Mouse (Mus musculus) MEL (cell line): ENCODE data around the gene Raph1. TPM values are rescaled to one million over a fixed set of nuclear protein-coding genes. Genes with fewer than 3 reads are reported as not detected.
"Not testable (repeated sequence)": the region's sequence is repeated elsewhere in the genome, so short reads cannot be mapped to it uniquely, and the experiment has no call there.

Source experiments
- DNase-seq: peaks from one replicate; pipeline ENCODE4 v3.0.0; 2011; ENCODE audit warnings: low read depth, low spot score
- H3K27ac ChIP-seq: 2 replicates; pipeline ENCODE4 v1.5.1; 2012; ENCODE audit warnings: low read depth, mild to moderate bottlenecking, control low read depth, low read length, moderate library complexity; ENCODE audit not compliant: control insufficient read depth
- H3K27me3 ChIP-seq, 2 experiments: fragments of 150-350 bp in 1 of 2; sonication (generic) in 1 of 2; 2 replicates each; pipeline ENCODE4 v1.6.1; 2012; ENCODE audit warnings: low read length in 2 of 2, mild to moderate bottlenecking in 2 of 2, improper control_type of control experiment in 1 of 2, moderate library complexity in 1 of 2; ENCODE audit not compliant: insufficient read depth in 2 of 2, control insufficient read depth in 1 of 2
- H3K36me3 ChIP-seq, 2 experiments: 2 replicates each; pipeline ENCODE4 v1.6.1; 2012 to 2014; ENCODE audit warnings: low read length in 2 of 2, improper control_type of control experiment in 1 of 2, inconsistent platforms in 1 of 2, mild to moderate bottlenecking in 1 of 2; ENCODE audit not compliant: insufficient read depth in 2 of 2, control insufficient read depth in 1 of 2
- H3K4me1 ChIP-seq, 2 experiments: fragments of 150-350 bp in 1 of 2; sonication (generic) in 1 of 2; 2 replicates each; pipeline ENCODE4 v1.6.1; 2012; ENCODE audit warnings: low read length in 2 of 2, improper control_type of control experiment in 1 of 2, mild to moderate bottlenecking in 1 of 2; ENCODE audit not compliant: insufficient read depth in 2 of 2, control insufficient read depth in 1 of 2
- H3K4me3 ChIP-seq, 2 experiments: fragments of 150-350 bp in 1 of 2; sonication (generic) in 1 of 2; 2 replicates each; pipeline ENCODE4 v1.5.1; 2012; ENCODE audit warnings: low read depth in 2 of 2, low read length in 2 of 2, mild to moderate bottlenecking in 2 of 2, moderate library complexity in 2 of 2, control low read depth in 1 of 2, improper control_type of control experiment in 1 of 2; ENCODE audit not compliant: control insufficient read depth in 1 of 2, insufficient read depth in 1 of 2
- H3K79me2 ChIP-seq: 2 replicates; pipeline ENCODE4 v1.6.1; 2012; ENCODE audit warnings: mild to moderate bottlenecking, low read length, moderate library complexity; ENCODE audit not compliant: control insufficient read depth, poor library complexity, insufficient read depth
- H3K9ac ChIP-seq: 2 replicates; pipeline ENCODE4 v1.6.1; 2012; ENCODE audit warnings: low read depth, mild to moderate bottlenecking, control low read depth, low read length, moderate library complexity; ENCODE audit not compliant: control insufficient read depth, poor library complexity, severe bottlenecking
- H3K9me3 ChIP-seq: fragments of 150-350 bp; sonication (generic); replicated peaks from 2 replicates; pipeline ENCODE4 v1.6.1; 2012; ENCODE audit warnings: mild to moderate bottlenecking, low read length, improper control_type of control experiment, moderate library complexity; ENCODE audit not compliant: insufficient read depth
- BHLHE40 ChIP-seq: IDR thresholded peaks from 2 replicates; pipeline ENCODE4 v1.6.1; 2012; ENCODE audit warnings: low read depth, mild to moderate bottlenecking, inconsistent platforms, low read length, improper control_type of control experiment, borderline replicate concordance
- CTCF ChIP-seq, 3 experiments: IDR thresholded peaks in 2 of 3; conservative IDR thresholded peaks in 1 of 3; 2 replicates each; pipeline ENCODE4 v1.5.1; 2011 to 2012; ENCODE audit warnings: low read length in 3 of 3, low read depth in 2 of 3, mild to moderate bottlenecking in 2 of 3, improper control_type of control experiment in 1 of 3, inconsistent platforms in 1 of 3, mixed read lengths in 1 of 3, moderate library complexity in 1 of 3; ENCODE audit not compliant: control insufficient read depth in 1 of 3, insufficient read depth in 1 of 3, poor library complexity in 1 of 3, severe bottlenecking in 1 of 3
- GABPA ChIP-seq: IDR thresholded peaks from 2 replicates; pipeline ENCODE4 v1.6.1; 2012; ENCODE audit warnings: low read depth, mild to moderate bottlenecking, inconsistent platforms, low read length, improper control_type of control experiment, moderate library complexity
- GATA1 ChIP-seq: IDR thresholded peaks from 2 replicates; pipeline ENCODE4 v1.6.1; 2011; ENCODE audit warnings: low read depth, low read length, improper control_type of control experiment
- HCFC1 ChIP-seq: IDR thresholded peaks from 2 replicates; pipeline ENCODE4 v1.6.1; 2012; ENCODE audit warnings: low read depth, mild to moderate bottlenecking, inconsistent platforms, low read length, improper control_type of control experiment, moderate library complexity
- MXI1 ChIP-seq: IDR thresholded peaks from 2 replicates; pipeline ENCODE4 v1.6.1; 2011; ENCODE audit warnings: mild to moderate bottlenecking, low read depth, low read length, improper control_type of control experiment
- MYC ChIP-seq: IDR thresholded peaks from 2 replicates; pipeline ENCODE4 v1.6.1; 2011; ENCODE audit warnings: low read depth, mild to moderate bottlenecking, low read length, improper control_type of control experiment, moderate library complexity
- NELFE ChIP-seq: IDR thresholded peaks from 2 replicates; pipeline ENCODE4 v1.6.1; 2011; ENCODE audit warnings: low read depth, low read length, improper control_type of control experiment
- NRF1 ChIP-seq: IDR thresholded peaks from 2 replicates; pipeline ENCODE4 v1.6.1; 2014; ENCODE audit warnings: low read depth, mild to moderate bottlenecking, inconsistent platforms, low read length, improper control_type of control experiment, moderate library complexity; ENCODE audit not compliant: poor library complexity, insufficient read depth, severe bottlenecking
- POLR2A ChIP-seq, 2 experiments: IDR thresholded peaks; 2 replicates each; pipeline ENCODE4 v1.6.1; 2011 to 2012; ENCODE audit warnings: low read length in 2 of 2, mild to moderate bottlenecking in 2 of 2, control low read depth in 1 of 2, improper control_type of control experiment in 1 of 2, low read depth in 1 of 2, moderate library complexity in 1 of 2; ENCODE audit not compliant: control insufficient read depth in 1 of 2, insufficient read depth in 1 of 2, poor library complexity in 1 of 2
- POLR2AphosphoS5 ChIP-seq: IDR thresholded peaks from 2 replicates; pipeline ENCODE4 v1.6.1; 2012; ENCODE audit warnings: low read depth, borderline replicate concordance, mild to moderate bottlenecking, inconsistent platforms, low read length, moderate library complexity, mixed read lengths
- RAD21 ChIP-seq: IDR thresholded peaks from 2 replicates; pipeline ENCODE4 v1.6.1; 2011; ENCODE audit warnings: mild to moderate bottlenecking, low read depth, low read length, improper control_type of control experiment
- RCOR1 ChIP-seq: IDR thresholded peaks from 2 replicates; pipeline ENCODE4 v1.6.1; 2012; ENCODE audit warnings: low read depth, mild to moderate bottlenecking, inconsistent platforms, low read length, improper control_type of control experiment
- TBP ChIP-seq: IDR thresholded peaks from 2 replicates; pipeline ENCODE4 v1.8.0; 2011; ENCODE audit warnings: low read depth, low read length, improper control_type of control experiment
- TCF12 ChIP-seq: IDR thresholded peaks from 2 replicates; pipeline ENCODE4 v1.6.1; 2014; ENCODE audit warnings: low read depth, mild to moderate bottlenecking, inconsistent platforms, low read length, improper control_type of control experiment, moderate library complexity
- ZNF384 ChIP-seq: IDR thresholded peaks from 2 replicates; pipeline ENCODE4 v1.6.1; 2012; ENCODE audit warnings: low read depth, mild to moderate bottlenecking, inconsistent platforms, low read length, improper control_type of control experiment
- polyA plus RNA-seq, 2 experiments: library from polyadenylated mRNA; stranded (reverse) in 1 of 2; unstranded in 1 of 2; fragments of >175 nt in 1 of 2; fragments of >200 nt in 1 of 2; gene quantifications; 2 replicates each; pipeline versions ENCODE4 v1.2.1 to v1.2.4; 2012; ENCODE audit warnings: low replicate concordance in 2 of 2, low read depth in 1 of 2; ENCODE audit not compliant: insufficient read length in 2 of 2, insufficient read depth in 1 of 2, missing spikeins in 1 of 2
- total RNA-seq: library from RNA; depleted of rRNA; stranded (reverse); fragments of 300-350 nt; gene quantifications from 2 replicates; pipeline ENCODE4 v1.2.3, GENCODE M21; 2012; rRNA removed

The Raph1 gene
- total and polyA plus RNA-seq, 3 experiments = 0.42 to 0.67 TPM; not detected in 1

DNA sequence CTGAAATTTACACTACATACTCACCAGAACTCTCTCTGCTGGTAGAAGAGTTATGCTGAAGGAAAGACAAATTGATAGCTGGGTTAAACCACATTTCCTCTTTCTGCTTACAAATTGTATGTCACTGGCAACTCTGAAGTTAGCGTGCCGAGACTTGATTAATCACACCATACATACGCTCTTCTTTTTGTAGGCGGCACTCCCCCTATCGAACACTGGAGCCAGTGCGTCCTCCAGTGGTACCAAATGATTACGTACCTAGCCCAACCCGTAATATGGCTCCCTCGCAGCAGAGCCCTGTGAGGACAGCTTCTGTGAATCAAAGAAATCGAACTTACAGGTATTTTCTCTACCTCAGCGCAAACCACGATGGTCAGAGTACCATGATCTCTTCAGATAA, 119.8 kb downstream of the Raph1 start:
- H3K4me1 ChIP-seq = no peaks in the 10 kb centered on the region
- no peaks in the 10 kb centered on the region for H3K79me2 ChIP-seq
- no peak overlapping the region for H3K27ac ChIP-seq
- no peaks in the 10 kb centered on the region for H3K27me3 ChIP-seq
- DNase-seq = no peak
- H3K4me3 ChIP-seq = no peak overlapping the region
- H3K9me3 ChIP-seq = no peaks in the 10 kb centered on the region
- H3K9ac ChIP-seq = no peak overlapping the region
- peaks cover 0 to 5% of the 10 kb centered on the region in 2 experiments for H3K36me3 ChIP-seq
- TF ChIP-seq NELFE (no peak), POLR2AphosphoS5 (no peak), TCF12 (no peak), BHLHE40 (no peak), MXI1 (no peak), HCFC1 (no peak), MYC (no peak), RCOR1 (no peak), TBP (no peak), GABPA (no peak), GATA1 (no peak), POLR2A (IDR thresholded peaks at IDR 0.05; ENCODE audit: control insufficient read depth in 1 of 2, insufficient read depth in 1 of 2, low read depth in 1 of 2, low read length in 2 of 2, poor library complexity in 1 of 2) (no peak), NRF1 (no peak)

DNA sequence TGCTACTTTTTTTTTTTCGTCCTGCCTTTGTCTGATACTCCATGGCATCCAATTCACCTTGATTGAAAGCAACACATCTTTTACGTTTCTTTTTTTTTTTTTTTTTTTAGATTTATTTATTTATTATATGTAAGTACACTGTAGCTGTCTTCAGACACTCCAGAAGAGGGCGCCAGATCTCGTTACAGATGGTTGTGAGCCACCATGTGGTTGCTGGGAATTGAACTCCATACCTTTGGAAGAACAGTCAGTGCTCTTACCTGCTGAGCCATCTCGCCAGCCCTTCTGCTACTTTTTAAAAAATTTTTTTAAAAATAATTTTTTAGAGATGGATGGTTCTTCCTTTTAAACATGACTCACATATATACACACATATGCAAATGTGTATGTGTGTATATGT, 125.5 kb downstream of the Raph1 start:
- H3K9ac ChIP-seq, H3K4me3 ChIP-seq, DNase-seq, H3K9me3 ChIP-seq, H3K27ac ChIP-seq, H3K79me2 ChIP-seq, H3K4me1 ChIP-seq, H3K36me3 ChIP-seq, H3K27me3 ChIP-seq: not testable (repeated sequence)
- 0 out of 2 replicates have a peak, but pooled peaks have one; percentile 30 for TF ChIP-seq MYC
- peak in 2 of 3 experiments; percentile 11 to 12; a peak in 1 of 6 replicates for TF ChIP-seq CTCF (IDR thresholded peaks at IDR 0.05 in 2 of 3, conservative IDR thresholded peaks at IDR 0.05 in 1 of 3; ENCODE audit: control insufficient read depth in 1 of 3, insufficient read depth in 1 of 3, low read depth in 2 of 3, low read length in 3 of 3, poor library complexity in 1 of 3, severe bottlenecking in 1 of 3)
- TF ChIP-seq ZNF384 = peak; percentile 38; the same call in 1 of the 2 replicates

DNA sequence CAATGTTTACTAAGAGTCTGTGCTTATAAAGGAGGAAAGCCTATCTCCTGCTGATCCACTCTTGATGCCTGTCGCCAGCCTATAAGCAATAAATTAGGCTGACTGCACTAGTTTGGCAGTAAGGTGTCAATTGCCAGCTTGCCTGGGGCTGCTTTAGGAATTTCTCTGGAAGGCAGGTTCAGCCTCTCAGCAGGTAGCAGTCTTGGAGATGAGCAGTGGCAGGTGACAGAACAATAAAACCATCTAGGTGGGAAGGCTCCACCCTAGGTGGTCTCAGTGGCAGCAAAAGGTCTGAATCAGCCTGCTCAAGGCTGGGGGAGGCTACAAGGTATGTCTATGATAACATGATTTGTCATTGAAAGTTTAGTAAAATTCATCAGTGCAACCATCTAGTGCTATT, 134.4 kb downstream of the Raph1 start:
- H3K4me3 ChIP-seq = no peak overlapping the region
- H3K9ac ChIP-seq = no peak overlapping the region
- H3K9me3 ChIP-seq = no peaks in the 10 kb centered on the region; the same call in 1 of the 2 replicates
- H3K27ac ChIP-seq = no peak overlapping the region
- H3K79me2 ChIP-seq = peaks cover 3% of the 10 kb centered on the region
- H3K36me3 ChIP-seq = peaks cover 0 to 8% of the 10 kb centered on the region in 2 experiments; a peak in 2 of 4 replicates
- 0 out of 4 replicates have a peak, but pooled peaks cover 0 to 3% of the 10 kb centered on the region in 2 experiments for H3K4me1 ChIP-seq
- TF ChIP-seq RAD21 = no peak
- no peak for DNase-seq
- H3K27me3 ChIP-seq = no peaks in the 10 kb centered on the region

Other genes with a start within 250 kb of the Raph1 start
- gene Cyp20a1, start 223.8 kb downstream of the Raph1 start, total RNA-seq = 20.2 and 24.0 TPM in 2 replicates
- 10 to 100 TPM in 1 of 2 experiments, not detected in 1; 14.5 TPM for gene Cyp20a1, start 223.8 kb downstream of the Raph1 start, polyA plus RNA-seq
- 15.0 and 21.7 TPM in 2 replicates for gene Abi2, start 157.5 kb downstream of the Raph1 start, total RNA-seq
- 10 to 100 TPM; 16.0 to 75.2 TPM for gene Abi2, start 157.5 kb downstream of the Raph1 start, polyA plus RNA-seq
- not detected in 2 replicates for gene Cd28, start 149.7 kb upstream of the Raph1 start, total RNA-seq
- gene Cd28, start 149.7 kb upstream of the Raph1 start, polyA plus RNA-seq = not detected